Mouse (Mus musculus): ENCODE data around the gene Vwa7. TPM values are rescaled to one million over a fixed set of nuclear protein-coding genes. Genes with fewer than 3 reads are reported as not detected.

Vwa7 gene
- polyA plus RNA-seq, 1 experiment from 2014 or later, result 0.13 TPM

DNA sequence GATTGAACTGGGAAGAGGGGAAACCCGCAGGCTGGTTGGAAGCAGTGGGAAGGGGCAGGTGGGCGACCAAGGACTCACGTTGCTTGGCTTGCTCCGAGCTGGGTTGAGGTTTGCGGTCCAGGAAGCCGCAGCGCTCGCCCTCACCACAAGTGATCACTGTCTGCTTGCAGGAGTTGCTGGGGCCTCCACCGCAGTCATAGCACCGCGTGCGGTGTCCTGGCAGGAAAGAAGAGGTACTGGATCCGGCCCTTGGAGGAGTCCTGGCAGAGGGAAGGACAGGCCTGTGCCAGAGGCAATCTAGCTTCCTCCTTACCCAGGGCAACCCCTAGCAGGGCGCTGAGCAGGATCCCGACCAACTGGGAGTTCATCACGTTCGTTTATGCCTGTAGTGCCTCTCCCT lies 57.7 kb downstream of the Vwa7 start:
- no peak overlapping the region for H3K4me3 ChIP-seq (replicated peaks)
- 0 out of 2 replicates have a peak overlapping the region, but pooled peaks have one; percentile 10 for H3K4me2 ChIP-seq
- no peak for ATAC-seq (ENCODE audit: insufficient number of reproducible peaks, insufficient read depth, low FRiP score, low TSS enrichment, low read depth)
- 36% methylated on average over 17 of the region's 17 CpGs for WGBS
- peaks cover 28% of the 10 kb centered on the region for H3K4me1 ChIP-seq (replicated peaks)
- H3K27ac ChIP-seq, result no peak overlapping the region
- H3K36me3 ChIP-seq, result no peaks in the 10 kb centered on the region
- peaks cover 20% of the 10 kb centered on the region for H3K27me3 ChIP-seq
- H3K9me3 ChIP-seq, result no peaks in the 10 kb centered on the region
- H3K9ac ChIP-seq (replicated peaks), result 0 out of 2 replicates have a peak overlapping the region, but pooled peaks have one; percentile 23

Other genes starting within 250 kb of the Vwa7 start
- not detected in 2 replicates for gene Cyp21a1, start 212.0 kb upstream of the Vwa7 start, polyA plus RNA-seq (2016; fragmentation: Nextera tagmentation; extraction: Ambion mirVana)
- gene Stk19, start 179.6 kb upstream of the Vwa7 start, polyA plus RNA-seq (2016; fragmentation: Nextera tagmentation; extraction: Ambion mirVana), result 24.9 and 26.2 TPM in 2 replicates
- gene Dxo, start 179.6 kb upstream of the Vwa7 start, polyA plus RNA-seq (2016; fragmentation: Nextera tagmentation; extraction: Ambion mirVana), result 70.8 and 81.7 TPM in 2 replicates
- gene Skiv2l, start 166.4 kb upstream of the Vwa7 start, polyA plus RNA-seq (2016; fragmentation: Nextera tagmentation; extraction: Ambion mirVana), result 58.3 and 65.7 TPM in 2 replicates
- gene Nelfe, start 166.2 kb upstream of the Vwa7 start, polyA plus RNA-seq (2016; fragmentation: Nextera tagmentation; extraction: Ambion mirVana), result 125 and 134 TPM in 2 replicates
- 1.4 and 3.0 TPM in 2 replicates for gene Cfb, start 154.1 kb upstream of the Vwa7 start, polyA plus RNA-seq (2016; fragmentation: Nextera tagmentation; extraction: Ambion mirVana)
- gene Zbtb12, start 137.1 kb upstream of the Vwa7 start, polyA plus RNA-seq (2016; fragmentation: Nextera tagmentation; extraction: Ambion mirVana), result 9.3 and 10.8 TPM in 2 replicates
- 0.18 TPM in 1 of 2 replicates, not detected in the other for gene Gm20547, start 134.5 kb upstream of the Vwa7 start, polyA plus RNA-seq (2016; fragmentation: Nextera tagmentation; extraction: Ambion mirVana)
- gene C2, start 118.3 kb upstream of the Vwa7 start, polyA plus RNA-seq (2016; fragmentation: Nextera tagmentation; extraction: Ambion mirVana), result 0.84 and 1.1 TPM in 2 replicates
- gene Ehmt2, start 118.1 kb upstream of the Vwa7 start, polyA plus RNA-seq (2016; fragmentation: Nextera tagmentation; extraction: Ambion mirVana), result 114 TPM in 2 replicates
- not detected in 2 replicates for gene Slc44a4, start 102.1 kb upstream of the Vwa7 start, polyA plus RNA-seq (2016; fragmentation: Nextera tagmentation; extraction: Ambion mirVana)
- gene Neu1, start 85.3 kb upstream of the Vwa7 start, polyA plus RNA-seq (2016; fragmentation: Nextera tagmentation; extraction: Ambion mirVana), result 16.2 and 18.9 TPM in 2 replicates
- gene Hspa1b, start 57.3 kb upstream of the Vwa7 start, polyA plus RNA-seq (2016; fragmentation: Nextera tagmentation; extraction: Ambion mirVana), result 0.19 TPM in 1 of 2 replicates, not detected in the other
- not detected in 2 replicates for gene Gm20481, start 46.7 kb upstream of the Vwa7 start, polyA plus RNA-seq (2016; fragmentation: Nextera tagmentation; extraction: Ambion mirVana)
- 1.9 and 2.0 TPM in 2 replicates for gene Hspa1a, start 44.4 kb upstream of the Vwa7 start, polyA plus RNA-seq (2016; fragmentation: Nextera tagmentation; extraction: Ambion mirVana)
- gene Hspa1l, start 43.9 kb upstream of the Vwa7 start, polyA plus RNA-seq (2016; fragmentation: Nextera tagmentation; extraction: Ambion mirVana), result 1.0 and 1.1 TPM in 2 replicates
- gene Lsm2, start 34.7 kb upstream of the Vwa7 start, polyA plus RNA-seq (2016; fragmentation: Nextera tagmentation; extraction: Ambion mirVana), result 222 and 234 TPM in 2 replicates
- 169 and 171 TPM in 2 replicates for gene Vars, start 15.6 kb upstream of the Vwa7 start, polyA plus RNA-seq (2016; fragmentation: Nextera tagmentation; extraction: Ambion mirVana)
- 3.2 and 3.3 TPM in 2 replicates for gene Sapcd1, start 11.4 kb downstream of the Vwa7 start, polyA plus RNA-seq (2016; fragmentation: Nextera tagmentation; extraction: Ambion mirVana)
- gene Msh5, start 30.2 kb downstream of the Vwa7 start, polyA plus RNA-seq (2016; fragmentation: Nextera tagmentation; extraction: Ambion mirVana), result 2.9 and 3.4 TPM in 2 replicates
- gene Clic1, start 33.4 kb downstream of the Vwa7 start, polyA plus RNA-seq (2016; fragmentation: Nextera tagmentation; extraction: Ambion mirVana), result 194 and 195 TPM in 2 replicates
- gene Ddah2, start 42.5 kb downstream of the Vwa7 start, polyA plus RNA-seq (2016; fragmentation: Nextera tagmentation; extraction: Ambion mirVana), result 489 and 492 TPM in 2 replicates
- gene Ly6g6c, start 48.8 kb downstream of the Vwa7 start, polyA plus RNA-seq (2016; fragmentation: Nextera tagmentation; extraction: Ambion mirVana), result not detected in 2 replicates
- 0.68 and 0.76 TPM in 2 replicates for gene Mpig6b, start 49.6 kb downstream of the Vwa7 start, polyA plus RNA-seq (2016; fragmentation: Nextera tagmentation; extraction: Ambion mirVana)
- 1.3 and 2.5 TPM in 2 replicates for gene Ly6g6e, start 60.3 kb downstream of the Vwa7 start, polyA plus RNA-seq (2016; fragmentation: Nextera tagmentation; extraction: Ambion mirVana)
- 0.68 and 1.0 TPM in 2 replicates for gene Ly6g6d, start 61.5 kb downstream of the Vwa7 start, polyA plus RNA-seq (2016; fragmentation: Nextera tagmentation; extraction: Ambion mirVana)
- 0.44 and 0.66 TPM in 2 replicates for gene Ly6g6f, start 69.0 kb downstream of the Vwa7 start, polyA plus RNA-seq (2016; fragmentation: Nextera tagmentation; extraction: Ambion mirVana)
- 74.5 and 75.3 TPM in 2 replicates for gene Abhd16a, start 72.7 kb downstream of the Vwa7 start, polyA plus RNA-seq (2016; fragmentation: Nextera tagmentation; extraction: Ambion mirVana)
- not detected in 2 replicates for gene Ly6g5c, start 91.7 kb downstream of the Vwa7 start, polyA plus RNA-seq (2016; fragmentation: Nextera tagmentation; extraction: Ambion mirVana)
- 1.1 and 1.3 TPM in 2 replicates for gene Ly6g5b, start 98.8 kb downstream of the Vwa7 start, polyA plus RNA-seq (2016; fragmentation: Nextera tagmentation; extraction: Ambion mirVana)
- gene Gpank1, start 104.9 kb downstream of the Vwa7 start, polyA plus RNA-seq (2016; fragmentation: Nextera tagmentation; extraction: Ambion mirVana), result 22.4 and 23.7 TPM in 2 replicates
- gene Csnk2b, start 105.5 kb downstream of the Vwa7 start, polyA plus RNA-seq (2016; fragmentation: Nextera tagmentation; extraction: Ambion mirVana), result 266 and 270 TPM in 2 replicates
- gene D17H6S53E, start 109.8 kb downstream of the Vwa7 start, polyA plus RNA-seq (2016; fragmentation: Nextera tagmentation; extraction: Ambion mirVana), result 7.1 and 10.1 TPM in 2 replicates
- gene Apom, start 115.5 kb downstream of the Vwa7 start, polyA plus RNA-seq (2016; fragmentation: Nextera tagmentation; extraction: Ambion mirVana), result 0.61 and 0.70 TPM in 2 replicates
- 70.4 TPM in 2 replicates for gene Bag6, start 118.6 kb downstream of the Vwa7 start, polyA plus RNA-seq (2016; fragmentation: Nextera tagmentation; extraction: Ambion mirVana)
- 212 and 231 TPM in 2 replicates for gene Prrc2a, start 148.3 kb downstream of the Vwa7 start, polyA plus RNA-seq (2016; fragmentation: Nextera tagmentation; extraction: Ambion mirVana)
- 4.7 and 4.9 TPM in 2 replicates for gene Aif1, start 159.5 kb downstream of the Vwa7 start, polyA plus RNA-seq (2016; fragmentation: Nextera tagmentation; extraction: Ambion mirVana)
- 5.6 and 6.0 TPM in 2 replicates for gene Lst1, start 171.9 kb downstream of the Vwa7 start, polyA plus RNA-seq (2016; fragmentation: Nextera tagmentation; extraction: Ambion mirVana)
- gene Ltb, start 177.9 kb downstream of the Vwa7 start, polyA plus RNA-seq (2016; fragmentation: Nextera tagmentation; extraction: Ambion mirVana), result 0.49 and 0.64 TPM in 2 replicates
- gene Tnf, start 185.4 kb downstream of the Vwa7 start, polyA plus RNA-seq (2016; fragmentation: Nextera tagmentation; extraction: Ambion mirVana), result not detected in 2 replicates
- not detected in 2 replicates for gene Lta, start 188.8 kb downstream of the Vwa7 start, polyA plus RNA-seq (2016; fragmentation: Nextera tagmentation; extraction: Ambion mirVana)
- gene Gm16181, start 204.3 kb downstream of the Vwa7 start, polyA plus RNA-seq (2016; fragmentation: Nextera tagmentation; extraction: Ambion mirVana), result 0.45 and 1.1 TPM in 2 replicates
- gene Atp6v1g2, start 217.1 kb downstream of the Vwa7 start, polyA plus RNA-seq (2016; fragmentation: Nextera tagmentation; extraction: Ambion mirVana), result 4.3 and 4.8 TPM in 2 replicates
- 13.3 and 15.5 TPM in 2 replicates for gene Nfkbil1, start 219.2 kb downstream of the Vwa7 start, polyA plus RNA-seq (2016; fragmentation: Nextera tagmentation; extraction: Ambion mirVana)
- gene Ddx39b, start 225.2 kb downstream of the Vwa7 start, polyA plus RNA-seq (2016; fragmentation: Nextera tagmentation; extraction: Ambion mirVana), result 620 and 638 TPM in 2 replicates
- gene H2-D1, start 246.2 kb downstream of the Vwa7 start, polyA plus RNA-seq (2016; fragmentation: Nextera tagmentation; extraction: Ambion mirVana), result 17.8 and 18.8 TPM in 2 replicates